Mouse (Mus musculus): ENCODE measurements around the gene Porcn. TPM values are rescaled to one million over a fixed set of nuclear protein-coding genes. Genes with fewer than 3 reads are reported as not detected.

Porcn gene
- polyA plus RNA-seq (2012) = 0.40 and 1.0 TPM in 2 replicates

DNA sequence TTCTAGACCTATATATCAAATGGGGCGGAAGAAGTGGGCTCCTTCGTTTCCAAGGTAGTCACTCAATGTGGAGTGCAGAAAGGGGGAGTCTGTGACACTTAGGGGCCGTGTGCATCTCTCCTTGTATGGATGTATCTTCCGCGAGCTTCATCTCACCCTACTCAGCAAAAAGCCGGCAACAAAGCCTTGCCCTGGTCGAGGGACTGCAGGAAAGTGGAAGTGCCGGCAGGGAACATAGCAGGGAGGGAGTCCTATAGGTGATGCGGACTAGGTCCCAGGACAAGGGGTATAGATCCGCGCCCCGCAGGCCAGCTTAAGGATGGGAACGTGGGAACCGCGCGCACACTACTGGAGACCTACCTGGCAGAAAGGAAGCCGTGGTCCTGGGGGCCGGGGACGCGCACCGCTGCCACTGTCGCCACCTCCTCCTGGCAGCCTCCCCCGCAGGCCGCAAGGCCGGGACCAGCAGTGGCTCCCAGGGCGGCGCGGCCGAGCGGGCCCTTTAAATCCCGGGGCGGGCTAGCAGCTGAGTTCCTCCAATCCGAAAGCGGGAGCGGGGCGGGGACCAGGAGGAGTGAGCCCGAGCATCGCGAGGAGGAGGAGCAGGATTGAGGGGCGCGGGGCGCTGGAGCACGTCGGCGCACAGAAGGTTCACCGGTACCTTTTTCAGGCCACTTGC, at the start of gene Porcn:
Gene Porcn (minus strand): TSS at position 511 of the 679 bp plus-strand sequence.

GRCm38 (mm10) chrX:8252334-8253285, 46.3 kb upstream of the Porcn start, which contains the start of gene Ftsj1:
Gene Ftsj1, minus strand, starts transcription at chrX:8252406.

GRCm38 (mm10) chrX:8193419-8193723, 13.0 kb downstream of the Porcn start, which contains the start of gene Ebp:
Gene Ebp, minus strand, starts transcription at chrX:8193512.

DNA sequence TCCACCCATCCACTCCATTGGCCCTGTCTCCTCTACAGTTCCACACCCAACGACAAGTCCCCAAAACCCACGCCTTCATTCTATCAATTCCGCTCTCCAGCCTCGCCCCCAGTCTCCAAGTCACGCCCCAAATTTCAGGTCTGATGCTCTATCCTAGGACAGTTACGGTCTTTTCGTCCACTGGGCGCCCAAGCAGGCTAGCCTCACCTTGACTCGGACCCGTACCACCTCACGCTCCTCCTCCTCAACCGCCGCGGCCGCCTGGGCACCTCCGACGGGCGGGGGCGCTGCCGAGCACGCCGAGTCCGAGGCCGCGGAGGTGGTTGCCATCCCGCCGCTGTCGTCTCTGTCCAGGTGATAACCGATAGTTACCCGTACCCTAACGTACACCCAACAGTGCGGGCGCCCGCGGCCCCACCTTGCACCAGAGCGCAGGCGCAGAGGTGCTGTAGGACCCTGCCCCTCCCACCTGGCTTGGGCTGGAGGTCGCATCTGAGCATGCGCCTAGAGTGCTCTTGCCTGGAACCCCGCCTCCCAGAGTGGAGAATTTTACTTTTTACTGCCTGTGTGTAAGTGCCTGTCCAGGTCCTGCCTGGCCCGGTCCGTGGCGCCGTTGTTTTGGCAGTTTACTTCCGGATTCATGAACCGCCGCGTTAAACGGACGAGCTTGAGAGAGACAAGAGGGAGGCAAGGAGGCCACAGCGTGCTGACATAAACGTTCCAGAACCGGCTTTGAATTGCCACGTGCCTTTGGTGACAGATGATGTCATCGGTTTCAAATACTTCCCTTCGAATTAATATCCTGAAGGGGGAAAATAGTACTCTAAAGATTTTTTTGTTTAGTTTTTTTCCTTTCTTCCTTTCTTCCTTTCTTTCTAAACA, 30.6 kb downstream of the Porcn start, which contains the start of gene Tbc1d25:
Gene Tbc1d25 (minus strand): TSS at position 678 of the 882 bp plus-strand sequence.

GRCm38 (mm10) chrX:8145153-8145991, 61.0 kb downstream of the Porcn start, which contains the start of gene Rbm3:
Gene Rbm3, minus strand, starts transcription at chrX:8145880.

Other genes with a start within 250 kb of the Porcn start
- gene Gata1, start 228.5 kb downstream of the Porcn start, polyA plus RNA-seq (2012) = 28.0 and 45.7 TPM in 2 replicates
- gene Glod5, start 188.0 kb downstream of the Porcn start, polyA plus RNA-seq (2012) = not detected in 2 replicates
- gene Suv39h1, start 131.8 kb downstream of the Porcn start, polyA plus RNA-seq (2012) = 20.0 and 21.1 TPM in 2 replicates
- 231 and 266 TPM in 2 replicates for gene Was, start 116.0 kb downstream of the Porcn start, polyA plus RNA-seq (2012)
- 36.2 and 54.9 TPM in 2 replicates for gene Wdr13, start 73.6 kb downstream of the Porcn start, polyA plus RNA-seq (2012)
- gene Rbm3, start 60.6 kb downstream of the Porcn start, polyA plus RNA-seq (2012) = 148 and 243 TPM in 2 replicates
- gene Tbc1d25, start 30.3 kb downstream of the Porcn start, polyA plus RNA-seq (2012) = 4.8 and 5.3 TPM in 2 replicates
- 4.6 and 5.8 TPM in 2 replicates for gene Ebp, start 13.0 kb downstream of the Porcn start, polyA plus RNA-seq (2012)
- 12.8 and 13.6 TPM in 2 replicates for gene Ftsj1, start 45.9 kb upstream of the Porcn start, polyA plus RNA-seq (2012)
- 16.2 and 17.0 TPM in 2 replicates for gene Slc38a5, start 64.6 kb upstream of the Porcn start, polyA plus RNA-seq (2012)
- gene Ssxb10, start 120.9 kb upstream of the Porcn start, polyA plus RNA-seq (2012) = not detected in 2 replicates
- not detected in 2 replicates for gene Ssxb9, start 160.5 kb upstream of the Porcn start, polyA plus RNA-seq (2012)
- not detected in 2 replicates for gene Ssxb1, start 206.8 kb upstream of the Porcn start, polyA plus RNA-seq (2012)

Measured in megakaryocyte-erythroid progenitor cell, adult 5 weeks (primary cell).